Mouse (Mus musculus) gastrocnemius, postnatal 4 days (tissue): ENCODE results near the gene Aacs. TPM values are rescaled to one million over a fixed set of nuclear protein-coding genes. Genes with fewer than 3 reads are reported as not detected.

ENCODE experiments used
- DNase-seq, 2 experiments: peaks; one replicate each; pipeline ENCODE4 v3.0.0; 2021 to 2022; ENCODE audit warnings: low spot score in 2 of 2, mixed read lengths in 2 of 2
- total RNA-seq, 2 experiments: library from RNA; stranded (reverse); gene quantifications; 2 replicates each; pipeline ENCODE4 v1.2.3; 2021

Gene Aacs
- total RNA-seq, 2 experiments from 2014 or later: 11.6 to 13.7 TPM

- no peak for DNase-seq
These were observed 15.5 kb downstream of the Aacs start for GRCm38 (mm10) chr5:125491107-125491506.

GRCm38 (mm10) chr5:125492379-125493092, 16.9 kb downstream of the Aacs start:
- DNase-seq: no peak

- DNase-seq: no peak
These were observed 17.4 kb downstream of the Aacs start for GRCm38 (mm10) chr5:125493093-125493423.

GRCm38 (mm10) chr5:125495655-125496054, 20.0 kb downstream of the Aacs start:
- DNase-seq: no peak

- DNase-seq: peak in 1 of 2 experiments; percentile 55
These were observed 22.4 kb downstream of the Aacs start for GRCm38 (mm10) chr5:125497821-125498600.

- DNase-seq: no peak
These were observed 25.9 kb downstream of the Aacs start for GRCm38 (mm10) chr5:125501505-125501904.

GRCm38 (mm10) chr5:125502186-125502585, 26.6 kb downstream of the Aacs start:
- no peak for DNase-seq

GRCm38 (mm10) chr5:125503628-125504027, 28.0 kb downstream of the Aacs start:
- DNase-seq: no peak

GRCm38 (mm10) chr5:125504692-125505091, 29.1 kb downstream of the Aacs start:
- DNase-seq: no peak

GRCm38 (mm10) chr5:125505968-125506367, 30.4 kb downstream of the Aacs start:
- DNase-seq: no peak

GRCm38 (mm10) chr5:125507582-125507981, 32.0 kb downstream of the Aacs start:
- DNase-seq: no peak

- no peak for DNase-seq
These were observed 32.4 kb downstream of the Aacs start for GRCm38 (mm10) chr5:125508006-125508405.

GRCm38 (mm10) chr5:125509541-125509940, 33.9 kb downstream of the Aacs start:
- DNase-seq: no peak

- no peak for DNase-seq
These were observed 39.4 kb downstream of the Aacs start for GRCm38 (mm10) chr5:125515006-125515405.

- DNase-seq: no peak
These were observed 43.0 kb downstream of the Aacs start for GRCm38 (mm10) chr5:125518640-125519039.

GRCm38 (mm10) chr5:125520930-125521590, 45.4 kb downstream of the Aacs start:
- DNase-seq: no peak

- DNase-seq: no peak
These were observed 47.7 kb downstream of the Aacs start for GRCm38 (mm10) chr5:125523361-125523760.

- no peak for DNase-seq
These were observed 49.9 kb downstream of the Aacs start for GRCm38 (mm10) chr5:125525516-125525915.

GRCm38 (mm10) chr5:125526464-125526863, 50.9 kb downstream of the Aacs start:
- no peak for DNase-seq

- DNase-seq: peak in 1 of 2 experiments; percentile 59
These were observed 53.5 kb downstream of the Aacs start for GRCm38 (mm10) chr5:125529109-125529508.

GRCm38 (mm10) chr5:125531634-125532033, 56.0 kb downstream of the Aacs start, which contains the start of gene Tmem132b:
TSS of gene Tmem132b (plus strand) at chr5:125531774.
- no peak for DNase-seq

GRCm38 (mm10) chr5:125532191-125532544, 56.6 kb downstream of the Aacs start:
- no peak for DNase-seq
